ENCODE assay signal across 44 mouse cellular contexts in genomic region chr5:65446756-65447155, GRCm38 (mm10). TPM values are rescaled to one million over a fixed set of nuclear protein-coding genes. Genes with fewer than 3 reads are reported as not detected.
"Had no signal": no experiment of that assay in that cellular context is flagged by ENCODE, and none has a peak within 500 bp of the region (broad histone marks: within the 10 kb centered on the region; RNA-seq: fewer than 3 reads in every experiment).

No protein-coding gene starts in this region.

- H3K9me3 ChIP-seq: limb, embryonic 10.5 days; limb, embryonic 12.5 days; limb, embryonic 13.5 days; limb, embryonic 15.5 days; liver, embryonic 12.5 days; liver, embryonic 13.5 days; liver, embryonic 15.5 days; lung, embryonic 15.5 days; megakaryocyte, embryonic 14.5 days; midbrain, embryonic 10.5 days; midbrain, embryonic 12.5 days; midbrain, embryonic 13.5 days; midbrain, embryonic 15.5 days; neural tube, embryonic 12.5 days; neural tube, embryonic 13.5 days had no signal

- H3K27ac ChIP-seq: left cerebral cortex, adult 2 months; limb, embryonic 10.5 days; limb, embryonic 12.5 days; limb, embryonic 13.5 days; limb, embryonic 15.5 days; liver, embryonic 12.5 days; liver, embryonic 13.5 days; liver, embryonic 14.5 days; liver, embryonic 15.5 days; lung, embryonic 15.5 days; macrophage; midbrain, embryonic 10.5 days; midbrain, embryonic 12.5 days; midbrain, embryonic 13.5 days; midbrain, embryonic 15.5 days; neural tube, embryonic 12.5 days; neural tube, embryonic 13.5 days had no signal

- DNase-seq: left cerebral cortex, postnatal 4 days; liver; liver, embryonic 13.5 days; liver, postnatal 0 days; lung, adult 18-20 months; lung, adult 2 months; lung, embryonic 14.5 days; lung, postnatal 14 days; lung, postnatal 36 days; lung, postnatal 4 days; midbrain, embryonic 14.5 days had no signal

- H3K4me1 ChIP-seq: limb, embryonic 13.5 days; limb, embryonic 15.5 days; liver, embryonic 15.5 days; midbrain, embryonic 10.5 days; midbrain, embryonic 12.5 days; midbrain, embryonic 13.5 days; midbrain, embryonic 15.5 days; neural tube, embryonic 12.5 days; neural tube, embryonic 13.5 days had no signal

- ATAC-seq: liver, embryonic 12.5 days; liver, postnatal 0 days; midbrain, embryonic 13.5 days; midbrain, embryonic 15.5 days; midbrain, embryonic 16.5 days had no signal

- H3K4me2 ChIP-seq: limb, embryonic 12.5 days; limb, embryonic 13.5 days; limb, embryonic 15.5 days; liver, embryonic 12.5 days; liver, embryonic 13.5 days; liver, embryonic 15.5 days; lung, embryonic 14.5 days; lung, embryonic 15.5 days; midbrain, embryonic 11.5 days; midbrain, embryonic 12.5 days; midbrain, embryonic 13.5 days; midbrain, embryonic 15.5 days; neural tube, embryonic 12.5 days; neural tube, embryonic 13.5 days had no signal

- H3K9ac ChIP-seq: limb, embryonic 12.5 days; limb, embryonic 13.5 days; limb, embryonic 15.5 days; liver, embryonic 12.5 days; liver, embryonic 13.5 days; liver, embryonic 14.5 days; liver, embryonic 15.5 days; liver, postnatal 0 days; lung, embryonic 14.5 days; lung, embryonic 15.5 days; midbrain, embryonic 12.5 days; midbrain, embryonic 13.5 days; midbrain, embryonic 15.5 days; neural tube, embryonic 12.5 days; neural tube, embryonic 13.5 days had no signal

- H3K27me3 ChIP-seq: limb, embryonic 12.5 days; limb, embryonic 13.5 days; limb, embryonic 15.5 days; liver, embryonic 12.5 days; liver, embryonic 13.5 days; liver, embryonic 15.5 days; lung, embryonic 15.5 days; megakaryocyte, embryonic 14.5 days; midbrain, embryonic 12.5 days; midbrain, embryonic 13.5 days; midbrain, embryonic 15.5 days; neural tube, embryonic 12.5 days; neural tube, embryonic 13.5 days had no signal

- H3K4me3 ChIP-seq: left cerebral cortex, adult 2 months; limb, embryonic 10.5 days; limb, embryonic 12.5 days; limb, embryonic 13.5 days; limb, embryonic 15.5 days; liver, embryonic 12.5 days; liver, embryonic 13.5 days; liver, embryonic 15.5 days; lung, embryonic 15.5 days; megakaryocyte, embryonic 14.5 days; midbrain, embryonic 10.5 days; midbrain, embryonic 12.5 days; midbrain, embryonic 13.5 days; midbrain, embryonic 15.5 days; myocyte; neural tube, embryonic 12.5 days; neural tube, embryonic 13.5 days had no signal

RNA-seq across cellular contexts. Expression of gene Gm43552, which starts 45.9 kb away (rescaled TPM):
- total RNA-seq: left cerebral cortex, adult 2 months; left cerebral cortex, postnatal 10 days; left cerebral cortex, postnatal 25 days; left cerebral cortex, postnatal 36 days; left cerebral cortex, postnatal 4 days; megakaryocyte progenitor cell, adult 5-6 weeks; megakaryocyte, adult 5-6 weeks; megakaryocyte-erythroid progenitor cell, adult 5-6 weeks; midbrain, postnatal 0 days; monocyte, adult 5-6 weeks had no signal
- polyA plus RNA-seq: limb, embryonic 10.5 days; limb, embryonic 11.5 days; limb, embryonic 12.5 days; limb, embryonic 13.5 days; limb, embryonic 14.5 days; limb, embryonic 15.5 days; liver, embryonic 12.5 days; liver, embryonic 14.5 days; liver, embryonic 15.5 days; liver, embryonic 16.5 days; liver, postnatal 0 days; lung, adult 2 months; lung, embryonic 14.5 days; lung, embryonic 15.5 days; lung, embryonic 16.5 days; macrophage; midbrain, embryonic 10.5 days; midbrain, embryonic 11.5 days; midbrain, embryonic 12.5 days; midbrain, embryonic 13.5 days; midbrain, embryonic 16.5 days; midbrain, postnatal 0 days; myocyte; neural tube, embryonic 11.5 days; neural tube, embryonic 12.5 days; neural tube, embryonic 13.5 days had no signal
